ENCODE assay signal across 21 mouse cellular contexts in the genomic region with DNA sequence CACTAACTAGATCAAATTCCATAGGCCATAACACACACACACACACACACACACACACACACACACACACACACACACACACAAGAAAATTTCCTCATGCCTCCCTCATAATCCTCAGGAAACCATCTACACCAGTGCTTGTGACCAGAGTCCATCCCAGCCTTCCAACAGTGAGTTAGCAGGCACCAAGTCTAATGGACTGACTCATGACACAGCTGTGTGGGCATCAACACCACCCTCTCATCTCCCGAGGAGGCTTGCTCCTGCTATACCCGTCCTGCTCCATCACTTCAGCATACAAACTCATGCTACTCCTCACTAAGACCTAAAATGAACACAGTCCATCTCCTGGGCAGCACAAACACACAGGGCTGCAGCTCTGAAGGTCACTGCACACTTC. TPM values are rescaled to one million over a fixed set of nuclear protein-coding genes. Genes with fewer than 3 reads are reported as not detected.
DNase-seq lines count a peak whose midpoint lies in the region; ATAC-seq and TF ChIP-seq lines count a peak whose summit lies in the region.
"Had no signal": no experiment of that assay in that cellular context is flagged by ENCODE, and none has a peak within 500 bp of the region (broad histone marks: within the 10 kb centered on the region; RNA-seq: fewer than 3 reads in every experiment).

No protein-coding gene starts in this region.

- intact Hi-C loops in gastrocnemius, adult 2 months (cut with DNase I) = no loop called here
- intact Hi-C loops in gastrocnemius, postnatal 14 days (cut with DNase I; ENCODE audit: low total_unique reads) = no loop called here
- intact Hi-C loops in heart, postnatal 25 days (cut with DNase I) = no loop called here

- no peaks in the 10 kb centered on the region for H3K9me3 ChIP-seq in megakaryocyte, embryonic 14.5 days
- H3K9me3 ChIP-seq: embryonic facial prominence, embryonic 15.5 days; forebrain, embryonic 10.5 days; hindbrain, embryonic 13.5 days had no signal

- ATAC-seq in megakaryocyte, adult 5-6 weeks (ENCODE audit: poor library complexity, severe bottlenecking) = no peak
- peak; percentile 5 for ATAC-seq in CD4-positive, CD25-positive, alpha-beta regulatory T cell, adult 4 months
- ATAC-seq: forebrain, embryonic 14.5 days; hindbrain, postnatal 0 days had no signal

- H3K4me3 ChIP-seq in gastrocnemius, adult 2 months = no peak overlapping the region
- H3K4me3 ChIP-seq in megakaryocyte, embryonic 14.5 days (replicated peaks) = peak overlapping the region; percentile 72
- H3K4me3 ChIP-seq in macrophage (ENCODE audit: inconsistent target) = no peak overlapping the region
- H3K4me3 ChIP-seq: embryonic facial prominence, embryonic 15.5 days; erythroblast, embryonic 14.5 days; forebrain, embryonic 10.5 days; hindbrain, embryonic 13.5 days had no signal

- no peak for DNase-seq in gastrocnemius, adult 2 months
- no peak for DNase-seq in gastrocnemius, postnatal 14 days
- DNase-seq in heart, postnatal 25 days (ENCODE audit: low spot score) = no peak
- DNase-seq: adrenal gland, postnatal 14 days; cerebellum, adult 2 months; cerebellum, postnatal 10 days; embryo, embryonic 11 days; gastrocnemius, postnatal 25 days; heart, postnatal 10 days had no signal

- TF ChIP-seq CTCF in gastrocnemius, adult 2 months (IDR thresholded peaks at IDR 0.05) = no peak

- peak overlapping the region; percentile 78 for H3K27ac ChIP-seq in gastrocnemius, adult 2 months
- peak overlapping the region; percentile 73 for H3K27ac ChIP-seq in macrophage
- H3K27ac ChIP-seq: embryonic facial prominence, embryonic 15.5 days; forebrain, embryonic 10.5 days; hindbrain, embryonic 13.5 days; hindbrain, postnatal 0 days had no signal

- whole genome bisulfite sequencing in macrophage (ENCODE audit: missing documents) = 83% methylated on average over 2 of the region's 2 CpGs

- H3K79me2 ChIP-seq in macrophage (ENCODE audit: inconsistent target) = peaks cover 96% of the 10 kb centered on the region

- no peaks in the 10 kb centered on the region for H3K27me3 ChIP-seq in megakaryocyte, embryonic 14.5 days (replicated peaks)
- H3K27me3 ChIP-seq: CH12.LX; embryonic facial prominence, embryonic 15.5 days; hindbrain, embryonic 13.5 days; Patski had no signal

- peaks cover 81% of the 10 kb centered on the region for H3K36me3 ChIP-seq in megakaryocyte, embryonic 14.5 days (replicated peaks; ENCODE audit: low read length)
- peaks cover 12% of the 10 kb centered on the region; the same call in 1 of the 2 replicates for H3K36me3 ChIP-seq in macrophage (ENCODE audit: inconsistent target)

- H3K4me1 ChIP-seq in megakaryocyte, embryonic 14.5 days = peaks cover 94% of the 10 kb centered on the region
- H3K4me1 ChIP-seq: forebrain, embryonic 10.5 days had no signal

RNA-seq across cellular contexts. Expression of a gene that starts 11.9 kb away (rescaled TPM):
- total RNA-seq in gastrocnemius, adult 2 months (2021) = 10 to 100 TPM; 28.6 to 35.0 TPM
- 10 to 100 TPM; 35.2 to 39.5 TPM for total RNA-seq in gastrocnemius, postnatal 14 days (2021)
- polyA plus RNA-seq in megakaryocyte, embryonic 14.5 days (2012; ENCODE audit: insufficient read depth, low replicate concordance) = 43.9 and 103 TPM in 2 replicates
- 30.3 and 42.9 TPM in 2 replicates for total RNA-seq in megakaryocyte, adult 5-6 weeks (2015)
- 62.0 and 62.8 TPM in 2 replicates for total RNA-seq in megakaryocyte, adult 5-6 weeks (2017)
- polyA plus RNA-seq in CD4-positive, CD25-positive, alpha-beta regulatory T cell, adult 4 months (2017; shearing (Covaris generic)) = 10 to 100 TPM; 22.8 to 23.8 TPM
- 100 to 1,000 TPM in 3 of 26 experiments, 10 to 100 TPM in 23; 32.3 to 116 (median 75.6) TPM for total RNA-seq in macrophage (2018; cell fraction: chromatin; rRNA removed)
- total RNA-seq in macrophage (2018; cell fraction: cytosol; rRNA removed) = 100 to 1,000 TPM in 12 of 26 experiments, 10 to 100 TPM in 14; 60.4 to 134 (median 84.7) TPM
- 100 to 1,000 TPM in 2 of 26 experiments, 10 to 100 TPM in 24; 51.3 to 115 (median 78.1) TPM for total RNA-seq in macrophage (2018; cell fraction: nucleus; rRNA removed)
- 86.8 to 105 TPM (median 101 TPM) in 3 replicates for polyA plus RNA-seq in macrophage (2018)
- 10 to 100 TPM; 43.0 to 45.3 TPM for total RNA-seq in heart, postnatal 25 days (2021)

RNA-seq across cellular contexts. Expression of a gene that starts 18.8 kb away (rescaled TPM):
- total RNA-seq in gastrocnemius, adult 2 months (2021) = 10 to 100 TPM; 53.4 to 58.3 TPM
- total RNA-seq in gastrocnemius, postnatal 14 days (2021) = 10 to 100 TPM; 21.8 to 23.8 TPM
- polyA plus RNA-seq in megakaryocyte, embryonic 14.5 days (2012; ENCODE audit: insufficient read depth, low replicate concordance) = 1.9 and 2.3 TPM in 2 replicates
- total RNA-seq in megakaryocyte, adult 5-6 weeks (2015) = 48.6 and 58.3 TPM in 2 replicates
- 28.4 and 29.5 TPM in 2 replicates for total RNA-seq in megakaryocyte, adult 5-6 weeks (2017)
- polyA plus RNA-seq in CD4-positive, CD25-positive, alpha-beta regulatory T cell, adult 4 months (2017; shearing (Covaris generic)) = 100 to 1,000 TPM; 122 to 127 TPM
- total RNA-seq in macrophage (2018; cell fraction: chromatin; rRNA removed) = 10 to 100 TPM; 30.8 to 82.0 (median 54.7) TPM
- 100 to 1,000 TPM in 18 of 26 experiments, 10 to 100 TPM in 8; 89.8 to 155 (median 119) TPM for total RNA-seq in macrophage (2018; cell fraction: cytosol; rRNA removed)
- total RNA-seq in macrophage (2018; cell fraction: nucleus; rRNA removed) = 100 to 1,000 TPM in 5 of 26 experiments, 10 to 100 TPM in 21; 63.3 to 114 (median 81.8) TPM
- 93.5 to 132 TPM (median 125 TPM) in 3 replicates for polyA plus RNA-seq in macrophage (2018)
- 100 to 1,000 TPM; 102 to 114 TPM for total RNA-seq in heart, postnatal 25 days (2021)
